Mouse (Mus musculus): ENCODE measurements around the gene A630023A22Rik. TPM values are rescaled to one million over a fixed set of nuclear protein-coding genes. Genes with fewer than 3 reads are reported as not detected.

A630023A22Rik gene
- polyA plus RNA-seq, 2 experiments: not detected

- Histone ChIP-seq H3K4me2 (ENCODE audit: low read depth) (no peak overlapping the region), H3K9me3 (ENCODE audit: control insufficient read depth, low read length) (no peaks in the 10 kb centered on the region), H3K27me3 (ENCODE audit: control insufficient read depth, insufficient read depth, low read length) (no peaks in the 10 kb centered on the region), H3K27ac (no peak overlapping the region), H3K36me3 (replicated peaks; ENCODE audit: control insufficient read depth, insufficient read depth, low read depth) (no peaks in the 10 kb centered on the region), H3K9ac (replicated peaks) (no peak overlapping the region), H3K4me1 (replicated peaks; ENCODE audit: control insufficient read depth in 2 of 2, insufficient read depth in 2 of 2, low read length in 1 of 2) (no peaks in the 10 kb centered on the region), H3K4me3 (ENCODE audit: insufficient read depth in 1 of 2, low read depth in 2 of 2, low read length in 2 of 2) (no peak overlapping the region)
- DNase-seq (ENCODE audit: low read depth in 3 of 3, low spot score in 3 of 3): no peak
- TF ChIP-seq EP300 (IDR thresholded peaks at IDR 0.05; ENCODE audit: low read depth) (no peak), CTCF (IDR thresholded peaks at IDR 0.05; ENCODE audit: low read depth) (no peak)
- ATAC-seq (ENCODE audit: insufficient read depth): no peak
These were observed 32.8 kb upstream of the A630023A22Rik start for GRCm38 (mm10) chr14:34135391-34135790.

GRCm38 (mm10) chr14:34131216-34131615 lies 28.7 kb upstream of the A630023A22Rik start:
- Histone ChIP-seq H3K27me3 (ENCODE audit: control insufficient read depth, insufficient read depth, low read length) (no peaks in the 10 kb centered on the region), H3K4me3 (ENCODE audit: insufficient read depth in 1 of 2, low read depth in 2 of 2, low read length in 2 of 2) (no peak overlapping the region), H3K36me3 (replicated peaks; ENCODE audit: control insufficient read depth, insufficient read depth, low read depth) (no peaks in the 10 kb centered on the region), H3K27ac (no peak overlapping the region), H3K9me3 (ENCODE audit: control insufficient read depth, low read length) (no peaks in the 10 kb centered on the region), H3K4me1 (replicated peaks; ENCODE audit: control insufficient read depth in 2 of 2, insufficient read depth in 2 of 2, low read length in 1 of 2) (no peaks in the 10 kb centered on the region), H3K4me2 (ENCODE audit: low read depth) (no peak overlapping the region), H3K9ac (replicated peaks) (no peak overlapping the region)
- DNase-seq (ENCODE audit: low read depth in 3 of 3, low spot score in 3 of 3) (no peak), ATAC-seq (ENCODE audit: insufficient read depth) (no peak)
- 61% methylated on average over 6 of the region's 6 CpGs for WGBS (ENCODE audit: insufficient replicate concordance)
- TF ChIP-seq CTCF (IDR thresholded peaks at IDR 0.05; ENCODE audit: low read depth) (no peak), EP300 (IDR thresholded peaks at IDR 0.05; ENCODE audit: low read depth) (no peak)

- H3K27ac ChIP-seq: no peak overlapping the region
- ATAC-seq (ENCODE audit: insufficient read depth) (no peak), DNase-seq (ENCODE audit: low read depth in 3 of 3, low spot score in 3 of 3) (no peak)
- 66% methylated on average over 4 of the region's 4 CpGs for WGBS (ENCODE audit: insufficient replicate concordance)
- no peaks in the 10 kb centered on the region for H3K27me3 ChIP-seq (ENCODE audit: control insufficient read depth, insufficient read depth, low read length)
- H3K9me3 ChIP-seq (ENCODE audit: control insufficient read depth, low read length): no peaks in the 10 kb centered on the region
- no peaks in the 10 kb centered on the region for H3K4me1 ChIP-seq (replicated peaks; ENCODE audit: control insufficient read depth in 2 of 2, insufficient read depth in 2 of 2, low read length in 1 of 2)
- no peak overlapping the region for H3K4me3 ChIP-seq (ENCODE audit: insufficient read depth in 1 of 2, low read depth in 2 of 2, low read length in 2 of 2)
- no peak for TF ChIP-seq EP300 (IDR thresholded peaks at IDR 0.05; ENCODE audit: low read depth)
- TF ChIP-seq CTCF (IDR thresholded peaks at IDR 0.05; ENCODE audit: low read depth): no peak
- no peak overlapping the region for H3K9ac ChIP-seq (replicated peaks)
- no peaks in the 10 kb centered on the region for H3K36me3 ChIP-seq (replicated peaks; ENCODE audit: control insufficient read depth, insufficient read depth, low read depth)
- no peak overlapping the region for H3K4me2 ChIP-seq (ENCODE audit: low read depth)
These were observed 19.1 kb upstream of the A630023A22Rik start for GRCm38 (mm10) chr14:34121691-34122090.

GRCm38 (mm10) chr14:34120923-34121351 lies 18.4 kb upstream of the A630023A22Rik start:
- WGBS (ENCODE audit: insufficient replicate concordance): 66% methylated on average over 3 of the region's 3 CpGs
- no peak for ATAC-seq (ENCODE audit: insufficient read depth)
- no peak for DNase-seq (ENCODE audit: low read depth in 3 of 3, low spot score in 3 of 3)
- Histone ChIP-seq H3K27ac (no peak overlapping the region), H3K4me2 (ENCODE audit: low read depth) (no peak overlapping the region), H3K9me3 (ENCODE audit: control insufficient read depth, low read length) (no peaks in the 10 kb centered on the region), H3K4me3 (ENCODE audit: insufficient read depth in 1 of 2, low read depth in 2 of 2, low read length in 2 of 2) (no peak overlapping the region), H3K9ac (replicated peaks) (no peak overlapping the region), H3K36me3 (replicated peaks; ENCODE audit: control insufficient read depth, insufficient read depth, low read depth) (no peaks in the 10 kb centered on the region), H3K27me3 (ENCODE audit: control insufficient read depth, insufficient read depth, low read length) (no peaks in the 10 kb centered on the region), H3K4me1 (replicated peaks; ENCODE audit: control insufficient read depth in 2 of 2, insufficient read depth in 2 of 2, low read length in 1 of 2) (no peaks in the 10 kb centered on the region)
- no peak for TF ChIP-seq EP300 (IDR thresholded peaks at IDR 0.05; ENCODE audit: low read depth)
- TF ChIP-seq CTCF (IDR thresholded peaks at IDR 0.05; ENCODE audit: low read depth): no peak

- Histone ChIP-seq H3K9ac (replicated peaks) (no peak overlapping the region), H3K4me2 (ENCODE audit: low read depth) (no peak overlapping the region), H3K4me1 (replicated peaks; ENCODE audit: control insufficient read depth in 2 of 2, insufficient read depth in 2 of 2, low read length in 1 of 2) (no peaks in the 10 kb centered on the region), H3K4me3 (ENCODE audit: insufficient read depth in 1 of 2, low read depth in 2 of 2, low read length in 2 of 2) (no peak overlapping the region), H3K9me3 (ENCODE audit: control insufficient read depth, low read length) (no peaks in the 10 kb centered on the region), H3K27me3 (ENCODE audit: control insufficient read depth, insufficient read depth, low read length) (no peaks in the 10 kb centered on the region), H3K27ac (no peak overlapping the region), H3K36me3 (replicated peaks; ENCODE audit: control insufficient read depth, insufficient read depth, low read depth) (no peaks in the 10 kb centered on the region)
- 48% methylated on average over 12 of the region's 12 CpGs for WGBS (ENCODE audit: insufficient replicate concordance)
- DNase-seq (ENCODE audit: low read depth in 3 of 3, low spot score in 3 of 3) (no peak), ATAC-seq (ENCODE audit: insufficient read depth) (no peak)
- TF ChIP-seq EP300 (IDR thresholded peaks at IDR 0.05; ENCODE audit: low read depth): no peak
- TF ChIP-seq CTCF (IDR thresholded peaks at IDR 0.05; ENCODE audit: low read depth): no peak
These were observed 17.7 kb upstream of the A630023A22Rik start for GRCm38 (mm10) chr14:34120016-34120910.
